Mouse (Mus musculus): ENCODE measurements at regions not wholly inside any gene's neighbourhood (a gene's known extent, or its start where the extent isn't known, plus 50 kb on each side); places are given as distances from the start of the nearest gene placed in this dataset.

DNA sequence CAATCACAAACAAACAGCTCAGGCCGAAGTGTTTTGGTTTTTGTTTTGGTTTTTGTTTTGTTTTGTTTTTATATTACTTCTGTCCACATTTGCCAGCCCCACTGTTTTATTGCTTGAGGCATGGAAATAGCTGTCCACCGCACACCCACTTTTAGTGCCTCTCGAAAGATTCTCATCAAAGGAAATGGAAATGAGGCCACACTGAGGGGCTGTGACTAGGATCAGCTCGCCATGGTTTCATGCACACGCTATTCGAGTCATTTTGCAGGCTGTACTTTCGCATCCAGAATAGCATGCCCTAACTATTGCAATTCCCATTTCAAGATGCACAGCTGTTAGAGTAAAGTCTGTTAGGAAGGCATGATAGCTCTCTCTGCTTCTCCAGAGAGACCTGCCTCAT, 1543.4 kb upstream of the Tenm3 start:
- DNase-seq, result no peak

DNA sequence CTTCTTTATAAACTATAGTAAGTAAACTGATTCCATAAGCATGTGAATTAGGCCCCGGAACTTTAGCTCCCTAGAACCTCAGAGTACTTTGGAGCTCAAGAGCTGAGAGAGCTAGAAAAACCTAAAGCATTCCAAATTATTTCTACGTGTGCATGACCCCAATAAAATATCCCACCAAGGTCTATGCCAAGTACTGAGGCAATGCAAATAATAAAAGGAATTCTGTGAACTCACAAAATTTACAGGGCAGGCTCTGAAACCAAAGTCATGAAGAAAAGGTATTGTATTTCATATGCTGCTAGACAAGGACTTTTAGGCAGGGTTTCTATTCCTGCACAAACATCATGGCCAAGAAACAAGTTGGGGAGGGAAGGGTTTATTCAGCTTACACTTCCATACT, 1539.9 kb upstream of the Tenm3 start:
- no peak for DNase-seq

DNA sequence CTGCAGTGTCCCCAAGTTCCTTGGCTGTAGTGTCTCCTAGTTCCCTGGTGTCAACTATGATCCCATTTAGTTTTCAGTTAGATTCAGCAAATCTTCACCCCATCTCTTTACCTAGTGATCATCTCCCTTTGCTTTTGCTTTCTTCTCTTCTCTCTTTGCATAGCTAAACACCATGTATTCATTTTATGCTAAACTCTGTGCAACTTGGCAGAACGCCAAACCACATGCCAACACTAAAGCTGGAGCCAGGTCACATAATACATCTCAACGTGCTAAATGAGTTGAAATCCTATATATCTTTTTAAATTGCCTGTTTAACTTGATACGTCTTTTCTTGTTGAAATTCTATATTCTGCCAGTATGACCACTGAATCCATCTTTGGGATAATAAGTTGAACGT, 1536.0 kb upstream of the Tenm3 start:
- DNase-seq, result no peak

DNA sequence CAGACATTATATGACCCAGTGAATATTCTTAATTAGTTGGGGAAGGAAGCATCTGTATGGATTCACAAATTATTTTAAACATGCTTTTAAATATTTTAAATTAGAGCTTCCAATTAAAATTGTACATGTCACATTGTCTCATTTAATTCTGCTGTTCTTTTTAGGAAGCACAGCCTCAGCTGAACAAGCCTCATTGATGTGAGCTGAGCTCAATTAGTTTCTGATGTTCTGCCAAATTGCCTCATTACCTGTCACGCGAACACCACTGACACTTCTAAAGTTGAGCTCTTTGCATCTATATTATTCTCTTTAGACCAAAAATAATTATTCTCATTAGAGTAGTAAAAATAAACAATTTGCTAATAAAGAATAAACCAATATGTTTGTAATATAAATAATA, 1530.0 kb upstream of the Tenm3 start:
- DNase-seq, result no peak

DNA sequence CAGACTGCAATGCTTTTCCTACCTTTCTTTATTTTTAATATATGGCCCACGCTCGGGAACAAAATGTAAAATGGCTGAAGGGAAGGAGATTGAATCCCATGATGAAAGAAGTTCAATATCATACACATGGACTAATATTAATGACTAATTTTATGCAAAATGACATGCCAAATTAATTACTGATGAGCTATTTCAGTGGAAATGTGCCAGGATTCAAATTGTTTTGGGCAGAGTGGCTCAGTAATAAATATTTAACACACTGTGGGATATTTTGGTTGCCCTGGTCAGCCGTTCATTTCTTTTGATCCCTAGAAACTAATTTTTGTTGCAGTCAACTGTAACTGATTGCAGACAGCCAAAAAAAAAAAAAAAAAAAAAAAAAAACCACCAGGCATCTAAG, 1482.7 kb upstream of the Tenm3 start:
- no peak for DNase-seq

DNA sequence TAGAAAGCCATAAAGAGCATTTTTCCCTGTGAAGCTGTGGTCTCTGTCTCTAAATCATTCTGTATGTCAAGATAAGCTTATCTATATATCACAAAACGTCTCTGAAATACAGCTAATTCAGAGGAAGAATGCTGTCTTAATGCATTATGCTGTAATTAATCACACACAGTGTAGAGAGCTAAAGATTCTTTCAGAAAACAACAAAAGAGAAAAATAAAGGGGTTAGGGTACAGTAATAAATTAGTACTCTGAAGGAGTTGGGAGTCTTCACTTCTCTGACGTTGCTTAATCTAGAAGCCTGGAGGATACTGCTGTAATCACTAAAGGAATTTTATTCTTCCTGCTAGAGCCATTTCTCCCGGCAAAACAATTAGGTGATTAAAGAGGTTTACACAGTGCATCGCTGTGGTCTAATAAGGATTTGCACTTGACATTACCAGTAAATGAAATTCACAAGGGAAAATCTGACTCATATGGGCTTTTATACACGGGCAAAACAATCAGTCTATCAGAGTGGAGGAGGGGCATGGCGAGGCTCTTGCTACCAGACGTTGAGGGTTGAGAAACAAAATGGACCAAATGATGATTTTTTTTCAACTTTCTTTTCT, 1477.7 kb upstream of the Tenm3 start:
- DNase-seq, result no peak

DNA sequence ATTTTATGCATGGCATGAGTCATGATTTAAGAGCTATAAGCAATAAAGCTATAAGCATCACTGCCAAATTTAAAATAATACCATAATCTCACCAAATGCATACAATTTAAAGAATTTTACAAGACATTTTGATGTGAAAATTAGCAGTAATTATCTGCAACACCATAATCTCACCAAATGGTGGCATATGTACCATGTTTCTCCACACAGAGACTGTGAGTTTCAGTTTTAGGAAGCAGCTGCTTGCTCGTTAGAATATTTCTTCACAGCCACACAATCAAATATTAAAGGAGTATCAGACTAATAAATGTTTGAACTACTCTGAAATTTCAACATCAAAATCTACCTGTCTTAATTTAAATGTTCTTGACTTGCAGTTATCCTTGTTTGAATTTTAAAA, 1472.9 kb upstream of the Tenm3 start:
- no peak for DNase-seq

DNA sequence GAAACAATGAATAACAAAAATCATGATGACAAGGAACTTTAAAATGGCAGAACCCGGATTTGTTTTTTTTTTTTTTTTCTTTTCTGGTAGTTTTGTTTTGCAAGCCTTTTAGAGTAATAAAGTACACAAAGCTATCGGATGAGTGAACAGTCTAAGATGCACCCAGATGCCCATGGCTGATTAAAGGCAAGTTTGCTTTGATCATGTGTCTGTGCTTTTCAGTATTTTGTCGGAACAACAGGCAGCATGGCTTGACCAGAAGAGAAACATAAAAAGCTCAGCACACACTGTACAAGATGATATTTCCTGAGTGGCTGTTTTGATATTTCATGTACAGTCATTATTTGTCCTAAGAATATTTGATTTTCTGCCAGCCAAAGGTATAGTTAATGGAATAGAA, 1466.6 kb upstream of the Tenm3 start:
- DNase-seq, result no peak

DNA sequence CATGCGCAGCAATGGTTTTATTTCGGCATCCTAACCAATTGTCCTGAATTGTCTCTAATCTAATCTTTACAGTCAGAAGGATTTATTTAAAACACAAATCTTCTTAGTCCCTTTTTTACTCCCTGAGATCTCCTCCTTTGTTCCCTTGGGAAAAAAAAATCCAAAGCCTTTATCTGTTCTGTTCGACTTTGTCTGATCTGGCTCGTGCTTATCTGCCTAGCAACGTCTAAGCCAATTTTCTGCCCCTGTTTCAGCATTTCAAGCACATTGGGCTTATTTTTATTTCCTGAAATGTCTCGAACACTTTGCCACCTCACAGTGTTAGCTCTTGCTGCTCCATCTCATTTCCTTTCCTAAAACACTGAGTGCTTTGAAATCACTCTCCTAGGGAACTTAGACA, 1456.6 kb upstream of the Tenm3 start:
- DNase-seq, result no peak

DNA sequence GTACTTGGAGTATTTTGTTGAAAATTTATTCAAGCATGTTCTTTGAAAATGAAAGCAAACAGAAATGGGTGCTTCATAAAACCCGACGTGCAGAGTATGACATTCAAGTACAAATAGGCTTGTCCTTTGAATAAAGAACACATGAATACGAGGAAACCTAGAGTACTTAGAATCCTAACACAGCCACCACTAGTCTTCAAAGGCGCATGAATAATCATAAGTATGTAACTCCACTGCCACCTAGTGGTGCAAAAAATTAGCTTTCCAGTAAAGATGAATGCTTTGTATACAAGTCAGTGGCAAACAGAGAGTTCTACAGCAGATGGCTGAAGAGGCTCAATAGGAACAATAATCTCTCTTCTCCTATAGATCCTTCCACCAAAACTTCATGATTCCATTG, 1449.8 kb upstream of the Tenm3 start:
- peak; percentile 29 for DNase-seq

DNA sequence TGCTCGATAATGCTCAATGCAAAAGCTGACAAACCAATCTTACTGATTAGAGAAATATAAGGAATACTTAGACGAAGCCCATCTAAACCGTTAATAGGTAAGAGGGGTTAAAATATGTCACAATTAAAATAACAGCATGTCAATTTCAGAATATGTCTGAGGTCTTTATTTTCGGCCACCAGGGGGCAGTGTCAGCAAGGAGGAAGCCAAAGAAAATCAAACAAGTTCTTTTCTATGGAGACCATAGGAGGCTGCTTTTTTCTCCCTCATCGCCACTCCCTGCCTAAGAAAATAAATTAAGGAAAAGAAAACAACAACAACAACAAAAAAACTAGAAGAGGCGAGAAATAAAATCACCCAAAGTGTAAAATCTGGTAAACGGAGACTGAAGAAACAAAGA, 1448.4 kb upstream of the Tenm3 start:
- DNase-seq, result peak; percentile 6

DNA sequence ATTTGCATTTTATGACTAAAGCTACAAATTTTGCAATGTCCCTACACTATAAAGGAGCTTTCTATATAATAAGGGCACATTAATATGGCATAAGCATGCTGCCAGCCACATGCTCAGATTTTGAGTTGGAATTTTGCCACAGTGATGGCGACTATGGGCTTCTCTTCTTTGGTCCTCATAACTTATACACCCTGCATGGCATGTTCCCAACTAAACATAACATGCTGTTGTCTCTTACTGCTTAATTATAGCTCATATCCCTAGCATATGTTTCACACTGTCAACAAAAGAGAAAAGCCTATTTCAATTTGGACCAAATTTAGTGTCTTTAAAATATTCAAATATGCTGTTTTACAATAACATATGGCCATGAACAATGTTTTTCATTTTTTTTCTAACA, 1432.6 kb upstream of the Tenm3 start:
- DNase-seq, result no peak

DNA sequence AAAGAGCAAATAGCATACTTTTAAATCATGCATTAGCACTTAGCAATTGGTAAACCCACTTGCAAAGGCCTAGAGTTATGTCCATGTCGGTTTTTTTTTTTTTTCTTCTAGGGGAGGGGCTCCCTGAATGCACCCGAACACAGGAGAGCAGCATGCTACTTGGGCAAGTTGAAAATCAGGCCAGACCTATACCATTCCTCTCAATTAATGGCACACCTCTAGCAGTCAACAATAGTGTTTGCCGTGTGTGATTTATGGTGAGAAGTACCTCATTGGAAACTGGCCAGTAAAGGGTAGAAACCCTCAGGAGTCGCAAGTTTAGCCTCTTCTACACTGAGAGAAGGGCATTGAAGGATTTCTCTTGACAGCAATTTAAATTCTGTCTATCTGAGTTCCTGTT, 1421.0 kb upstream of the Tenm3 start:
- DNase-seq, result no peak
